Mouse (Mus musculus) heart, embryonic 15.5 days (tissue): ENCODE measurements around the gene Folh1. TPM values are rescaled to one million over a fixed set of nuclear protein-coding genes. Genes with fewer than 3 reads are reported as not detected.

Source experiments
- polyA plus RNA-seq: library from polyadenylated mRNA; unstranded; fragments of >200 nt; fragmentation: Nextera tagmentation; extraction: Ambion mirVana; gene quantifications from 2 replicates; pipeline ENCODE4 v1.2.1, GENCODE M21; 2015

Gene Folh1
- polyA plus RNA-seq, 1 experiment from 2014 or later, result 0.29 TPM

Other genes starting within 250 kb of the Folh1 start
- not detected in 2 replicates for gene Olfr295, start 192.1 kb downstream of the Folh1 start, polyA plus RNA-seq
- gene Olfr294, start 159.3 kb downstream of the Folh1 start, polyA plus RNA-seq, result not detected in 2 replicates
- not detected in 2 replicates for gene Olfr293, start 126.9 kb downstream of the Folh1 start, polyA plus RNA-seq
- gene Olfr292, start 87.6 kb downstream of the Folh1 start, polyA plus RNA-seq, result not detected in 2 replicates
- gene Vmn2r77, start 19.1 kb upstream of the Folh1 start, polyA plus RNA-seq, result not detected in 2 replicates
- gene Vmn2r78, start 139.2 kb upstream of the Folh1 start, polyA plus RNA-seq, result not detected in 2 replicates
- gene Vmn2r79, start 220.2 kb upstream of the Folh1 start, polyA plus RNA-seq, result not detected in 2 replicates